Mouse (Mus musculus) adrenal gland, postnatal 0 days (tissue): ENCODE results near the gene Anks3. TPM values are rescaled to one million over a fixed set of nuclear protein-coding genes. Genes with fewer than 3 reads are reported as not detected.

Source experiments
- polyA plus RNA-seq: library from polyadenylated mRNA; unstranded; fragments of >200 nt; fragmentation: Nextera tagmentation; extraction: Ambion mirVana; gene quantifications from 2 replicates; pipeline ENCODE4 v1.2.1, GENCODE M21; 2015

Gene Anks3
- 25.6 and 34.4 TPM in 2 replicates for polyA plus RNA-seq

DNA sequence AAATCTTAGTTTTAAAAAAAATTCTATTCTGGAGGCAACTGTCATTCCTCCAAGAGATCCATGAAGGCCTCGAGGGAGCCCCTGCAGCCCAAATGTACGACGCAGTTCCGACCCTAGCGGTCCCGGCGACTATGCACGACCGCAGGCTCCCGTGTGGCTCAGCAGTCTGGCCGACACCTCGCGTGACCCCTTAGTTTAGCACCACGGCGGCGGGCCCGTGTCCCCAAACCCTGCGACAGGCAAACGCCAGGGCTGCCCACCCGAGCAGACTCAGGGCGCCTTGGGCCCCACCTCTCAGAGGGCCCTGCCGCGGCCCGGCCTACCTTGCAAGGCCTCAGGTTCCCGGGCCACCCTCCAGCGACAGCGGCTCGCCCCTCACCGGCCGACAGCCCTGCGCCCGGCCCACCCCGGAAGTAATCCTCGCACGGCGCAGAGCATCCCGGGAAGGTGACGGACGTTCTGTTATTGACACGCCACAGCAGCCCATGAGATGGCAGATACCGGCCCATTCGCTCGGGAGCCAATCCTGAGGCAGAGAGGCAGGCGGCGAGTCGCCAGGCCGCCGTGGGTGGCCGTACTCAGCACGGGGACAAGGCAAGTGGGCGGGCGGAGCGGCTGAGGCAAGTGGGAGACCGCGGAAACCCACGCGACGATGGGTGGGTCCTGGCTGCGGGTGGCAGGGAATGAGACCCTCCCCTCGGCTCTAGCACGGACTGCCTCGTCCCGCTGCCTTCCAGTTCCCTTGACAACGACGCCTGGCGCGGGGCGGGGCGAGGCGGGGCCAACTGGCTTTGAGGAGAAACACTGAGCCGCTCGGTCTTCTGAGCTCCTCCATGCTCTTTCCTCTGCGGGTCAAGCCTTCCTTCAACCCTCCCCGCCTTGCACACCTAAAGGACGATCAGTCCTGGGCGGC lies at the start of gene Anks3:
TSS of gene Anks3 (minus strand) at position 409 of the 913 bp plus-strand sequence.

DNA sequence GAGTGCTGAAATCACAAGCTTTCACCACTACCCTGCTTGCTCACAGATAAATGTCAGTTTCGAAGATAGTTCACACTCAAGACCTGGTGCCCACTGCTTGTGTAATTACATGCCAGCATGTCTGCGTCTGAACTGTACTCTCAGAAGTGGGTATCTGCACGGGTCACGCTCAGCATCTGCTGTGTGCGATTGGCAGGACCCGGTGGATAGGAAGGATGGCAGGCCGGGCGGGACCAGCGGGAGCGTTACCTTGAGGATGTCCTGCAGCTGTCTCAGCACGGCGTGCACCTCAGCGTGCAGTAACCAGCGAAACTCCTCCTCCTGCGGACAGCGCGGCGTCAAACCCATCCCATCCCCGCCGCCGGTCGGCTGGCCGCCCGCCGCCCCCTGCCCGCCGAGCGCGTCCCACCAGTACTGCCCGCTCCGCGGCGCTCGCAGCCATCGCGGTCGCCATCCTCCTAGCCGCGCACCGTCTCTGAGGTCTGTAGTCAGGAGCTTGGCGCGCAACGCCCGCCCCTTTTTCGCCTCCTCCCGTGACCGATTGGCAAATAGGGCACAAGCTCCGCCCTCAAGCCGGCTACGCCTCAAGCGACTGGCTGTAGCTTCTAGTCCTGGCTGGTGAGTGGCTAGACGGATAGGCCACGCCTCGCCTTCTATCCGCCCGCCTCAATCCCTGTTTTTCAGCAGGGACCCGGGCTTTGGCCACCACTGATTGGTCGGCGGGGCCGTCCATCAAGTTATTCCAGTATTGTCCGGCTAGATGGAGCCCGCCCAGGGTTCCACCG lies 49.2 kb upstream of the Anks3 start, which contains the start of gene Rogdi:
TSS of gene Rogdi (minus strand) at position 500 of the 785 bp plus-strand sequence.

DNA sequence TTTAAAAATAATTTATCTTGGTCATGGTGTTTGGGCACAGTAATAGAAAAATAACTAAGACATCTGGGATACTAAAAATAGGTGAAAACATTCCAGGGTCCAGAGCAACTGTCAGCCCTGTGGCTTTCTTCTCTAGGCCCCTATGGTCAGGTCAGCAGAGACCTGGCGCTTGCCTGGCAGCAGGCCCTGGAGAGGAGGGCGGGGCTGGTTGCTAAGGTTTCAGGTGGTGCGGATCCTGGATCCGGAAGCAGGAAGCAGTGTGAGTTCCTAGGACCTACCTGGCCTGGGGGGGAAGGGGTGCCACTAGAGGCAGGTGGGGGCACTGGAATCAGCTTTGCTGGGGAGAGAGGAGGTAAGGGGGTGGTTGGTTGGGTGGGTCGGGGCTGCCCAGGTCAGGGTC lies 43.1 kb upstream of the Anks3 start, which contains the start of gene Smim22:
TSS of gene Smim22 (plus strand) at position 222 of the 400 bp plus-strand sequence.

DNA sequence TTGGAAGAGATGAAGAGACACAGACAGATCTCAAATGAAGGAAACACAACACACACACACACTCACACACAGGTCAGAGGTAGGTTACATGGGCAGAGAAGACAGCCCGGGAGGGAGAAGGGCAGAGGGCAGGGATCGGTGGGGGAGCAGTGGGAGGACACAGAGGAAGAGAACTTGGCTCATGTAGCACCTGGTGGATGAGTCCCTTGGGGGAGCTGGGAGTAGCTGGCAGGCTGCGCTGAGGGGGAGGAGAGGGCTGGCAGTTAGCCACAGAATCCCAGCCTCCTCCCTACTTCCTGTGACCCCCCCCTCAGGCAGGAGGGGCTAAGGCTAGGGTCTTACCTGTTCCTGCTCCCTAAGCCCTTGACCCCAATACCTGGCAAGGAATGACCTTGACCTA lies 33.5 kb upstream of the Anks3 start, which contains the start of gene Sept12:
TSS of gene Sept12 (minus strand) at position 300 of the 400 bp plus-strand sequence.

DNA sequence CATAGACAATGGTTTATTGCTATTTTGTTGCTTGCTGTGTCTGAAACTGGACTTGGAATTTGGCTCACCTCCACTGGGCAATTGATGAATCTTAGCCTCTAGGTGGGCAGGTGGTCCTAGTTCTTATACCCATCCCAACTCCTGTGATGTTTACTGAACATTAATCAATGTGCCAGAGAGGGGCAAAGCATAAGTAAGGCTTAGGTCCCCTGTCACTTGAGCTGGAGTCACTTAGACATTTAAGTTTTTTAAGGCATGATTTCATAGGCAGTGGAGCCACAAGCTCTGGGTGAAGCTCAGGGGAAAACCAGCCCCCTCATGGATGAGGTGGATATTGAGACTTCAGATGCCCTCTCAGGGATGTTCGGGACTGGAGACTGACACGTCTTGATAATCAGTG lies 25.5 kb downstream of the Anks3 start, which contains the start of gene Nudt16l1:
TSS of gene Nudt16l1 (plus strand) at position 301 of the 400 bp plus-strand sequence.

Other genes with a start within 250 kb of the Anks3 start
- 20.7 and 23.2 TPM in 2 replicates for gene Nmral1, start 244.8 kb downstream of the Anks3 start, polyA plus RNA-seq
- 92.9 and 106 TPM in 2 replicates for gene Hmox2, start 237.8 kb downstream of the Anks3 start, polyA plus RNA-seq
- gene Cdip1, start 173.9 kb downstream of the Anks3 start, polyA plus RNA-seq = 59.6 and 97.5 TPM in 2 replicates
- 0.26 and 0.35 TPM in 2 replicates for gene 4930562C15Rik, start 128.8 kb downstream of the Anks3 start, polyA plus RNA-seq
- 25.1 and 27.9 TPM in 2 replicates for gene Ubald1, start 83.9 kb downstream of the Anks3 start, polyA plus RNA-seq
- gene Mgrn1, start 78.0 kb downstream of the Anks3 start, polyA plus RNA-seq = 37.9 and 52.2 TPM in 2 replicates
- gene Nudt16l1, start 25.4 kb downstream of the Anks3 start, polyA plus RNA-seq = 136 and 156 TPM in 2 replicates
- 0.15 TPM in 1 of 2 replicates, not detected in the other for gene Sept12, start 33.6 kb upstream of the Anks3 start, polyA plus RNA-seq
- gene Smim22, start 43.1 kb upstream of the Anks3 start, polyA plus RNA-seq = 2.6 and 3.2 TPM in 2 replicates
- 58.9 and 59.4 TPM in 2 replicates for gene Rogdi, start 49.3 kb upstream of the Anks3 start, polyA plus RNA-seq
- gene Glyr1, start 85.7 kb upstream of the Anks3 start, polyA plus RNA-seq = 61.6 and 91.6 TPM in 2 replicates
- gene Ubn1, start 85.9 kb upstream of the Anks3 start, polyA plus RNA-seq = 10.2 and 11.6 TPM in 2 replicates
- gene Ppl, start 168.2 kb upstream of the Anks3 start, polyA plus RNA-seq = 2.0 and 2.2 TPM in 2 replicates
- gene Sec14l5, start 182.9 kb upstream of the Anks3 start, polyA plus RNA-seq = 0.09 and 0.11 TPM in 2 replicates
- 17.5 and 28.2 TPM in 2 replicates for gene Nagpa, start 239.8 kb upstream of the Anks3 start, polyA plus RNA-seq